Mouse (Mus musculus): Measurements from ENCODE around the gene Ajuba. TPM values are rescaled to one million over a fixed set of nuclear protein-coding genes. Genes with fewer than 3 reads are reported as not detected.
A peak's percentile ranks its signal among the peaks of the same experiment; 100 is the strongest.

Ajuba gene
- polyA plus RNA-seq, 1 experiment: 30.8 TPM

DNA sequence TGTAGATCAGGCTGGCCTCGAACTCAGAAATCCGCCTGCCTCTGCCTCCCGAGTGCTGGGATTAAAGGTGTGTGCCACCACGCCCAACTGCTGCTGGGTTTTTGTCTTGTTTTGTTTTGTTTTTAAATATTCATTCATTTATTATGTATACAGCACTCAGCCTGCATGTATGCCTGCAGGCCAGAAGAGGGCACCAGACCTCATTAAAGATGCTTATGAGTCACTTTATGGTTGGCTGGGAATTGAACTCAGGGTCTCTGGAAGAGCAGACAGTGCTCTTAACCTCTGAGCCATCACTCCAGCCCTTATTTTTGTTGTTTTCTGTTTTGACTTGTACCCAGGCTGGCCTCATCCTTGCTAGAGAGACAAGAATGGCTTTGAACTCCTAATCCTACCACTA, 32.6 kb upstream of the Ajuba start:
- TF ChIP-seq CEBPB (IDR thresholded peaks at IDR 0.05; ENCODE audit: insufficient read depth, poor library complexity, severe bottlenecking) (no peak), REST (IDR thresholded peaks at IDR 0.05; ENCODE audit: insufficient read depth, insufficient read length) (no peak), MAX (IDR thresholded peaks at IDR 0.05; ENCODE audit: low read depth) (no peak)
- Histone ChIP-seq H3K4me3 (no peak overlapping the region), H3ac (ENCODE audit: control insufficient read depth, insufficient read length) (no peak overlapping the region), H3K27me3 (ENCODE audit: control insufficient read depth, insufficient read depth, insufficient read length) (no peaks in the 10 kb centered on the region), H3K4me2 (ENCODE audit: low read depth) (no peak overlapping the region), H3K36me3 (ENCODE audit: control insufficient read depth, insufficient read depth) (peaks cover 15% of the 10 kb centered on the region), H3K79me2 (ENCODE audit: control insufficient read depth, insufficient read depth) (no peaks in the 10 kb centered on the region)

DNA sequence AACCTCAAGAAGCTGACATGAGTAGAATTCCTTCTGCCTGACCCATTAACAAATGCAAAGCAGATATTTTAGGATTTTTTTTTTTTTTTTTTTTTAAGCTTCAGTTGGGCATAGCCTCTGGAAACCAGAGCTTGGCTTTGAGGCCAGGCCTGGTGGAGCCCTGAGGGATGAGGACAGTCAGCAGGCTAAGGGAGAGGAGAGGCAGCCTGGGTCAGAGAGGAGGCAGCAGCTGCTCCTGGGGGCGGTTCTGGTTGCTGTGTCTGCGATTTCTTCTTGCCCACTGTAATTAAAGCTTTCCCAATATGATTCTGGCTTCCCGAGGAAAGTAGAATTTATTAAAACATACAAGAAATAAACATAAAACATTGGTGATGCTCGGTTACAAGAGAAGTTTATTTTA, 31.9 kb upstream of the Ajuba start:
- TF ChIP-seq E2F4 (IDR thresholded peaks at IDR 0.05; ENCODE audit: insufficient read depth) (no peak), POLR2A (IDR thresholded peaks at IDR 0.05; ENCODE audit: insufficient read length, low read depth) (no peak), SRF (IDR thresholded peaks at IDR 0.05; ENCODE audit: control insufficient read depth, insufficient read length, low read depth) (no peak), MYOG (IDR thresholded peaks at IDR 0.05; ENCODE audit: control insufficient read depth in 1 of 3, insufficient read depth in 1 of 3, insufficient read length in 2 of 3, low read depth in 2 of 3) (peak in 2 of 3 experiments; percentile 41 to 75), MYOD1 (IDR thresholded peaks at IDR 0.05; ENCODE audit: control insufficient read depth in 1 of 3, insufficient read length in 2 of 3, low read depth in 2 of 3) (peak in 2 of 3 experiments; percentile 45 to 72), TCF12 (IDR thresholded peaks at IDR 0.05; ENCODE audit: insufficient read depth, poor library complexity, severe bottlenecking) (no peak)
- Histone ChIP-seq H3K36me3 (ENCODE audit: control insufficient read depth, insufficient read depth) (peaks cover 15% of the 10 kb centered on the region), H3K79me2 (ENCODE audit: control insufficient read depth, insufficient read depth) (no peaks in the 10 kb centered on the region), H3K4me3 (no peak overlapping the region), H3K4me2 (ENCODE audit: low read depth) (no peak overlapping the region), H3K27me3 (ENCODE audit: control insufficient read depth, insufficient read depth, insufficient read length) (no peaks in the 10 kb centered on the region), H3ac (ENCODE audit: control insufficient read depth, insufficient read length) (no peak overlapping the region)

DNA sequence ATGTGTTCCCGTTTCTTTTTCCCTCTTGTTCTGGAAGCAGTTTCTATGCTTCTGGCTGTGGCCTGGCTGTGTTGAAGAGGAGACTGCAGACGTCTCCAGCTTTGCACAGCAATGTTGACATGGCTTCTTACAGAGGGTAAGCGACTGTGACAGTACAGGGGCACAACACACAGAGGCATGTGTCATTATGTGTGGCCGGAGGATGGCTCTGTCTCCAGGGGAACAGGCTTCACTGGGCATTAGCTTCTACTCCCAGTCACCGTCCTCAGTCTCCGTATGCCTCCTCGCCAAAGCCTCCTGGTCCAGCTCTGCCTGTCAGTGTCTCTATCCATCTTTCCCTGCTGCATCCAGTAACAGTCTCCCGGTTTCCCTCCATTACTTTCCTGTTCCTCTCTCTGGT, 29.9 kb upstream of the Ajuba start:
- Histone ChIP-seq H3K27me3 (ENCODE audit: control insufficient read depth, insufficient read depth, insufficient read length) (no peaks in the 10 kb centered on the region), H3K79me2 (ENCODE audit: control insufficient read depth, insufficient read depth) (no peaks in the 10 kb centered on the region), H3K36me3 (ENCODE audit: control insufficient read depth, insufficient read depth) (peaks cover 5% of the 10 kb centered on the region), H3ac (ENCODE audit: control insufficient read depth, insufficient read length) (no peak overlapping the region), H3K4me2 (ENCODE audit: low read depth) (no peak overlapping the region), H3K4me3 (no peak overlapping the region)
- TF ChIP-seq POLR2AphosphoS2 (IDR thresholded peaks at IDR 0.05; ENCODE audit: insufficient read length, low read depth) (no peak), CEBPB (IDR thresholded peaks at IDR 0.05; ENCODE audit: insufficient read depth, poor library complexity, severe bottlenecking) (no peak), MYOD1 (IDR thresholded peaks at IDR 0.05; ENCODE audit: control insufficient read depth in 1 of 3, insufficient read length in 2 of 3, low read depth in 2 of 3) (no peak), TCF12 (IDR thresholded peaks at IDR 0.05; ENCODE audit: insufficient read depth, poor library complexity, severe bottlenecking) (no peak), REST (IDR thresholded peaks at IDR 0.05; ENCODE audit: insufficient read depth, insufficient read length) (no peak), TCF3 (IDR thresholded peaks at IDR 0.05; ENCODE audit: insufficient read length, low read depth) (no peak), MAX (IDR thresholded peaks at IDR 0.05; ENCODE audit: low read depth) (no peak), SRF (IDR thresholded peaks at IDR 0.05; ENCODE audit: control insufficient read depth, insufficient read length, low read depth) (no peak), E2F4 (IDR thresholded peaks at IDR 0.05; ENCODE audit: insufficient read depth) (no peak), POLR2A (IDR thresholded peaks at IDR 0.05; ENCODE audit: insufficient read length, low read depth) (no peak), USF1 (IDR thresholded peaks at IDR 0.05; ENCODE audit: low read depth) (no peak), MYOG (IDR thresholded peaks at IDR 0.05; ENCODE audit: control insufficient read depth in 1 of 3, insufficient read depth in 1 of 3, insufficient read length in 2 of 3, low read depth in 2 of 3) (no peak)

DNA sequence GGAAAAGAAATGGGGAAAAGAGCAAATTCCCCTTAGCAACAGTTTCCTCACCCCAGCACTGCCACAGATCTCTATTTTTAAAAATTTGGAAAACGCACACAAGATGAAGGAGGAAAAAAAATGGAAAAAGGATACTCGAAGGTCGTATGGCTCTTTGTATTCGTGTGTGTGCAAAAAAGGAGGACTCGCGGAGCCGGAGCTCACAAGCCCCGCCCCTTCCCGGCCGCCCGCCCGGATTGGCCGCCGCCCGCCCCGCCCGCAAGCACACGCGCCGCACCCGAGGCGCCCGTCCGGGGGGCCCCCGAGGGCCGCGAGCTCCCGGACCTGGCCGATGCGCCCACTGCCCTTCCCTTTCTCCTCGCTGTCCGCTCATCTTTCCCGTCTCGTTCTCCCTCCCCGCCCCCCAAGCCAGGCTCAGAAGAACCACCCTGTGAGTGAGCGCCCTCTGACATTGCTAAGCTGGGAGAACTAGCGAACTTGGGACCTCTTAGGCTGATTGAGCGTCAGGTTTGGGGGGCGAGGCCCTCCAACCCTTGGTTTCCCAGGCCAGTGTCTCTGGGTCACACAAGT, 28.5 kb upstream of the Ajuba start, which contains the start of gene 4931414P19Rik:
Gene 4931414P19Rik, minus strand, starts transcription at position 242 of the 570 bp plus-strand sequence.
- no peak for TF ChIP-seq MAX (IDR thresholded peaks at IDR 0.05; ENCODE audit: low read depth)
- no peak for TF ChIP-seq REST (IDR thresholded peaks at IDR 0.05; ENCODE audit: insufficient read depth, insufficient read length)
- no peak for TF ChIP-seq SRF (IDR thresholded peaks at IDR 0.05; ENCODE audit: control insufficient read depth, insufficient read length, low read depth)
- TF ChIP-seq TCF12 (IDR thresholded peaks at IDR 0.05; ENCODE audit: insufficient read depth, poor library complexity, severe bottlenecking): no peak
- no peak for TF ChIP-seq TCF3 (IDR thresholded peaks at IDR 0.05; ENCODE audit: insufficient read length, low read depth)
- TF ChIP-seq MYOG (IDR thresholded peaks at IDR 0.05; ENCODE audit: control insufficient read depth in 1 of 3, insufficient read depth in 1 of 3, insufficient read length in 2 of 3, low read depth in 2 of 3): no peak
- TF ChIP-seq CEBPB (IDR thresholded peaks at IDR 0.05; ENCODE audit: insufficient read depth, poor library complexity, severe bottlenecking): no peak
- no peak for TF ChIP-seq E2F4 (IDR thresholded peaks at IDR 0.05; ENCODE audit: insufficient read depth)
- peak; percentile 54 for TF ChIP-seq POLR2A (IDR thresholded peaks at IDR 0.05; ENCODE audit: insufficient read length, low read depth)
- TF ChIP-seq USF1 (IDR thresholded peaks at IDR 0.05; ENCODE audit: low read depth): no peak
- TF ChIP-seq MYOD1 (IDR thresholded peaks at IDR 0.05; ENCODE audit: control insufficient read depth in 1 of 3, insufficient read length in 2 of 3, low read depth in 2 of 3): no peak
- TF ChIP-seq POLR2AphosphoS2 (IDR thresholded peaks at IDR 0.05; ENCODE audit: insufficient read length, low read depth): peak; percentile 39
- Histone ChIP-seq H3K4me3 (peak within 1 kb of the TSS; percentile 31), H3K4me2 (ENCODE audit: low read depth) (peak within 1 kb of the TSS; percentile 78), H3K27me3 (ENCODE audit: control insufficient read depth, insufficient read depth, insufficient read length) (no peaks in the 10 kb centered on the region), H3K79me2 (ENCODE audit: control insufficient read depth, insufficient read depth) (no peaks in the 10 kb centered on the region), H3ac (ENCODE audit: control insufficient read depth, insufficient read length) (no peak within 1 kb of the TSS), H3K36me3 (ENCODE audit: control insufficient read depth, insufficient read depth) (peaks cover 5% of the 10 kb centered on the region)

DNA sequence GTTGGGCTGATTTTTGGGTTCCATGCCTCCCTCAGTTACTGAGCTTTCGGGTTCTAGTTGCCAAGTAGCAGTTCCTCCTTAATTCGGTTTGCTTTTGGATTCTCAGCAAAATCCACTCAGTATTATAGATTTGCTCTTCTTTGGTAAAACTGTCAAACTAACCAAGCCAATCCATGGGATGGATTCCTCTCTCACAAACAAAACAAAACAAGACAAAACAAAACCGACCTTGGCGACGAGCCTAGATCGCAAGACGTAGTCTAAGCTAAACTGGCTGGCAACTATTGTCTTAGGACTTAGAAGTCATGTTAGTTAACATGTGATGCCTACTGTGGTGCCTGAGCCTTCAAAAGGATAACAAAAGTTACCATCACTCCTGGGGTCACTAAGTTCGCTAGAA, 26.3 kb upstream of the Ajuba start:
- H3K27me3 ChIP-seq (ENCODE audit: control insufficient read depth, insufficient read depth, insufficient read length): no peaks in the 10 kb centered on the region
- peak overlapping the region; percentile 31 for H3K4me3 ChIP-seq
- no peaks in the 10 kb centered on the region for H3K36me3 ChIP-seq (ENCODE audit: control insufficient read depth, insufficient read depth)
- H3K4me2 ChIP-seq (ENCODE audit: low read depth): peak overlapping the region; percentile 62
- no peaks in the 10 kb centered on the region for H3K79me2 ChIP-seq (ENCODE audit: control insufficient read depth, insufficient read depth)
- H3ac ChIP-seq (ENCODE audit: control insufficient read depth, insufficient read length): no peak overlapping the region
- no peak for TF ChIP-seq MYOG (IDR thresholded peaks at IDR 0.05; ENCODE audit: control insufficient read depth in 1 of 3, insufficient read depth in 1 of 3, insufficient read length in 2 of 3, low read depth in 2 of 3)
- no peak for TF ChIP-seq E2F4 (IDR thresholded peaks at IDR 0.05; ENCODE audit: insufficient read depth)
- no peak for TF ChIP-seq CEBPB (IDR thresholded peaks at IDR 0.05; ENCODE audit: insufficient read depth, poor library complexity, severe bottlenecking)
- no peak for TF ChIP-seq POLR2AphosphoS2 (IDR thresholded peaks at IDR 0.05; ENCODE audit: insufficient read length, low read depth)
- TF ChIP-seq SRF (IDR thresholded peaks at IDR 0.05; ENCODE audit: control insufficient read depth, insufficient read length, low read depth): no peak
- TF ChIP-seq USF1 (IDR thresholded peaks at IDR 0.05; ENCODE audit: low read depth): no peak
- TF ChIP-seq TCF3 (IDR thresholded peaks at IDR 0.05; ENCODE audit: insufficient read length, low read depth): no peak
- no peak for TF ChIP-seq TCF12 (IDR thresholded peaks at IDR 0.05; ENCODE audit: insufficient read depth, poor library complexity, severe bottlenecking)
- no peak for TF ChIP-seq MYOD1 (IDR thresholded peaks at IDR 0.05; ENCODE audit: control insufficient read depth in 1 of 3, insufficient read length in 2 of 3, low read depth in 2 of 3)
- TF ChIP-seq POLR2A (IDR thresholded peaks at IDR 0.05; ENCODE audit: insufficient read length, low read depth): no peak
- TF ChIP-seq REST (IDR thresholded peaks at IDR 0.05; ENCODE audit: insufficient read depth, insufficient read length): no peak
- TF ChIP-seq MAX (IDR thresholded peaks at IDR 0.05; ENCODE audit: low read depth): no peak

All from myocyte (in vitro differentiated cells).